Comparison of ENCODE assay signal across 26 mouse cellular contexts in genomic region chr19:24241271-24241670, GRCm38 (mm10). TPM values are rescaled to one million over a fixed set of nuclear protein-coding genes. Genes with fewer than 3 reads are reported as not detected.
DNase-seq lines count a peak whose midpoint lies in the region; ATAC-seq lines count a peak whose summit lies in the region.
"Had no signal": no experiment of that assay in that cellular context is flagged by ENCODE, and none has a peak within 500 bp of the region (broad histone marks: within the 10 kb centered on the region; RNA-seq: fewer than 3 reads in every experiment).

No protein-coding gene starts in this region.

- H3K9me3 ChIP-seq in heart, embryonic 10.5 days = no peaks in the 10 kb centered on the region
- H3K9me3 ChIP-seq in kidney, embryonic 16.5 days (ENCODE audit: low read length) = no peaks in the 10 kb centered on the region
- H3K9me3 ChIP-seq: embryonic facial prominence, embryonic 13.5 days; forebrain, embryonic 10.5 days; forebrain, embryonic 13.5 days; hindbrain, embryonic 10.5 days; hindbrain, embryonic 13.5 days had no signal

- ATAC-seq in kidney, embryonic 16.5 days (ENCODE audit: low FRiP score, low TSS enrichment) = no peak
- ATAC-seq: activated CD4-positive, CD25-positive, alpha-beta regulatory T cell, adult 4 months; forebrain, embryonic 13.5 days; forebrain, embryonic 16.5 days; hindbrain, embryonic 16.5 days had no signal

- DNase-seq in heart, embryonic 10.5 days (ENCODE audit: low spot score) = no peak
- DNase-seq in heart, postnatal 36 days = no peak
- DNase-seq in kidney, postnatal 4 days = no peak
- DNase-seq in ZHBTc4 (ENCODE audit: low read depth, low spot score) = peak; percentile 35
- DNase-seq in cerebellum, adult 9-10 months = no peak
- no peak for DNase-seq in left cerebral cortex, adult 18-20 months (ENCODE audit: low spot score in 2 of 2)
- DNase-seq: adrenal gland, adult 8-10 months; adrenal gland, postnatal 25 days; B cell, adult 2 months; cerebellum, adult 11-12 months; cerebellum, adult 8-10 months; cerebellum, postnatal 25 days; gastrocnemius, postnatal 10 days; gastrocnemius, postnatal 36 days; heart, adult 2 months had no signal

- intact Hi-C loops in heart, postnatal 36 days (cut with DNase I) = no loop called here

- H3K27ac ChIP-seq in heart, embryonic 10.5 days = 0 out of 2 replicates have a peak overlapping the region, but pooled peaks have one; percentile 63
- H3K27ac ChIP-seq in kidney, embryonic 16.5 days (ENCODE audit: low read length) = peak overlapping the region; percentile 25
- H3K27ac ChIP-seq: embryonic facial prominence, embryonic 13.5 days; forebrain, embryonic 13.5 days; heart, adult 2 months; hindbrain, embryonic 10.5 days; hindbrain, embryonic 13.5 days had no signal

- no peak overlapping the region for H3K9ac ChIP-seq in kidney, embryonic 16.5 days (replicated peaks; ENCODE audit: low read length)
- H3K9ac ChIP-seq: embryonic facial prominence, embryonic 13.5 days; forebrain, embryonic 13.5 days; hindbrain, embryonic 13.5 days had no signal

- 79% methylated on average over 8 of the region's 8 CpGs for WGBS in heart, embryonic 10.5 days
- 61% methylated on average over 8 of the region's 8 CpGs for WGBS in kidney, embryonic 16.5 days

- H3K4me3 ChIP-seq in heart, embryonic 10.5 days = no peak overlapping the region
- no peak overlapping the region for H3K4me3 ChIP-seq in kidney, embryonic 16.5 days (ENCODE audit: low read length)
- H3K4me3 ChIP-seq: embryonic facial prominence, embryonic 13.5 days; forebrain, embryonic 10.5 days; forebrain, embryonic 13.5 days; heart, adult 2 months; hindbrain, embryonic 10.5 days; hindbrain, embryonic 13.5 days had no signal

- H3K27me3 ChIP-seq in heart, embryonic 10.5 days (ENCODE audit: insufficient read depth, poor library complexity, severe bottlenecking) = no peaks in the 10 kb centered on the region
- no peaks in the 10 kb centered on the region for H3K27me3 ChIP-seq in kidney, embryonic 16.5 days (ENCODE audit: insufficient read depth, low read length)
- H3K27me3 ChIP-seq: CH12.LX; embryonic facial prominence, embryonic 13.5 days; forebrain, embryonic 13.5 days; hindbrain, embryonic 13.5 days had no signal

- peaks cover 13% of the 10 kb centered on the region for H3K4me1 ChIP-seq in heart, embryonic 10.5 days
- peaks cover 28% of the 10 kb centered on the region for H3K4me1 ChIP-seq in kidney, embryonic 16.5 days (ENCODE audit: insufficient read depth, low read length)
- H3K4me1 ChIP-seq: forebrain, embryonic 13.5 days had no signal

- no peak overlapping the region for H3K4me2 ChIP-seq in kidney, embryonic 16.5 days (replicated peaks; ENCODE audit: low read depth, low read length)
- H3K4me2 ChIP-seq: embryonic facial prominence, embryonic 13.5 days; forebrain, embryonic 13.5 days; heart, embryonic 11.5 days; hindbrain, embryonic 13.5 days had no signal

- no peaks in the 10 kb centered on the region for H3K36me3 ChIP-seq in heart, embryonic 10.5 days
- H3K36me3 ChIP-seq in kidney, embryonic 16.5 days (ENCODE audit: insufficient read depth, low read length) = no peaks in the 10 kb centered on the region
- H3K36me3 ChIP-seq: embryonic facial prominence, embryonic 13.5 days; forebrain, embryonic 10.5 days; hindbrain, embryonic 10.5 days; hindbrain, embryonic 13.5 days had no signal

RNA-seq across cellular contexts. Expression of gene Tjp2, which starts 16.4 kb away (rescaled TPM):
- polyA plus RNA-seq in heart, embryonic 10.5 days (2016; fragmentation: Nextera tagmentation; extraction: Ambion mirVana) = 31.2 and 33.9 TPM in 2 replicates
- 10 to 100 TPM; 18.2 to 21.3 TPM for total RNA-seq in heart, postnatal 36 days (2021)
- polyA plus RNA-seq in kidney, embryonic 16.5 days (2015; fragmentation: Nextera tagmentation; extraction: Ambion mirVana) = 31.0 and 33.2 TPM in 2 replicates
- total RNA-seq in left cerebral cortex, adult 18-20 months (2021) = 10 to 100 TPM; 16.9 to 22.2 TPM

RNA-seq across cellular contexts. Expression of gene Fxn, which starts 39.1 kb away (rescaled TPM):
- polyA plus RNA-seq in heart, embryonic 10.5 days (2016; fragmentation: Nextera tagmentation; extraction: Ambion mirVana) = 71.9 and 73.4 TPM in 2 replicates
- total RNA-seq in heart, postnatal 36 days (2021) = 10 to 100 TPM; 27.7 to 32.7 TPM
- 54.6 and 59.1 TPM in 2 replicates for polyA plus RNA-seq in kidney, embryonic 16.5 days (2015; fragmentation: Nextera tagmentation; extraction: Ambion mirVana)
- 1 to 10 TPM; 7.7 to 9.2 TPM for total RNA-seq in left cerebral cortex, adult 18-20 months (2021)
